Mouse (Mus musculus) MEL (cell line): Measurements from ENCODE around the gene Tgfbr3. TPM values are rescaled to one million over a fixed set of nuclear protein-coding genes. Genes with fewer than 3 reads are reported as not detected.
A peak's percentile ranks its signal among the peaks of the same experiment; 100 is the strongest.

Experiments
- DNase-seq: peaks from one replicate; pipeline ENCODE4 v3.0.0; 2011; ENCODE audit warnings: low read depth, low spot score
- H3K27ac ChIP-seq: 2 replicates; pipeline ENCODE4 v1.5.1; 2012; ENCODE audit warnings: low read depth, mild to moderate bottlenecking, control low read depth, low read length, moderate library complexity; ENCODE audit not compliant: control insufficient read depth
- H3K27me3 ChIP-seq, 2 experiments: fragments of 150-350 bp in 1 of 2; sonication (generic) in 1 of 2; 2 replicates each; pipeline ENCODE4 v1.6.1; 2012; ENCODE audit warnings: low read length in 2 of 2, mild to moderate bottlenecking in 2 of 2, improper control_type of control experiment in 1 of 2, moderate library complexity in 1 of 2; ENCODE audit not compliant: insufficient read depth in 2 of 2, control insufficient read depth in 1 of 2
- H3K36me3 ChIP-seq, 2 experiments: 2 replicates each; pipeline ENCODE4 v1.6.1; 2012 to 2014; ENCODE audit warnings: low read length in 2 of 2, improper control_type of control experiment in 1 of 2, inconsistent platforms in 1 of 2, mild to moderate bottlenecking in 1 of 2; ENCODE audit not compliant: insufficient read depth in 2 of 2, control insufficient read depth in 1 of 2
- H3K4me1 ChIP-seq, 2 experiments: fragments of 150-350 bp in 1 of 2; sonication (generic) in 1 of 2; 2 replicates each; pipeline ENCODE4 v1.6.1; 2012; ENCODE audit warnings: low read length in 2 of 2, improper control_type of control experiment in 1 of 2, mild to moderate bottlenecking in 1 of 2; ENCODE audit not compliant: insufficient read depth in 2 of 2, control insufficient read depth in 1 of 2
- H3K4me3 ChIP-seq, 2 experiments: fragments of 150-350 bp in 1 of 2; sonication (generic) in 1 of 2; 2 replicates each; pipeline ENCODE4 v1.5.1; 2012; ENCODE audit warnings: low read depth in 2 of 2, low read length in 2 of 2, mild to moderate bottlenecking in 2 of 2, moderate library complexity in 2 of 2, control low read depth in 1 of 2, improper control_type of control experiment in 1 of 2; ENCODE audit not compliant: control insufficient read depth in 1 of 2, insufficient read depth in 1 of 2
- H3K79me2 ChIP-seq: 2 replicates; pipeline ENCODE4 v1.6.1; 2012; ENCODE audit warnings: mild to moderate bottlenecking, low read length, moderate library complexity; ENCODE audit not compliant: control insufficient read depth, poor library complexity, insufficient read depth
- H3K9ac ChIP-seq: 2 replicates; pipeline ENCODE4 v1.6.1; 2012; ENCODE audit warnings: low read depth, mild to moderate bottlenecking, control low read depth, low read length, moderate library complexity; ENCODE audit not compliant: control insufficient read depth, poor library complexity, severe bottlenecking
- H3K9me3 ChIP-seq: fragments of 150-350 bp; sonication (generic); replicated peaks from 2 replicates; pipeline ENCODE4 v1.6.1; 2012; ENCODE audit warnings: mild to moderate bottlenecking, low read length, improper control_type of control experiment, moderate library complexity; ENCODE audit not compliant: insufficient read depth
- CHD1 ChIP-seq: IDR thresholded peaks from 2 replicates; pipeline ENCODE4 v1.6.1; 2012; ENCODE audit warnings: low read depth, mild to moderate bottlenecking, inconsistent platforms, low read length, improper control_type of control experiment
- CHD2 ChIP-seq: IDR thresholded peaks from 2 replicates; pipeline ENCODE4 v1.6.1; 2011; ENCODE audit warnings: low read length, improper control_type of control experiment
- ETS1 ChIP-seq: IDR thresholded peaks from 2 replicates; pipeline ENCODE4 v1.6.1; 2012; ENCODE audit warnings: low read depth, mild to moderate bottlenecking, inconsistent platforms, low read length, improper control_type of control experiment, moderate library complexity
- GABPA ChIP-seq: IDR thresholded peaks from 2 replicates; pipeline ENCODE4 v1.6.1; 2012; ENCODE audit warnings: low read depth, mild to moderate bottlenecking, inconsistent platforms, low read length, improper control_type of control experiment, moderate library complexity
- GATA1 ChIP-seq: IDR thresholded peaks from 2 replicates; pipeline ENCODE4 v1.6.1; 2011; ENCODE audit warnings: low read depth, low read length, improper control_type of control experiment
- HCFC1 ChIP-seq: IDR thresholded peaks from 2 replicates; pipeline ENCODE4 v1.6.1; 2012; ENCODE audit warnings: low read depth, mild to moderate bottlenecking, inconsistent platforms, low read length, improper control_type of control experiment, moderate library complexity
- JUND ChIP-seq: IDR thresholded peaks from 2 replicates; pipeline ENCODE4 v1.6.1; 2011; ENCODE audit warnings: low read depth, mild to moderate bottlenecking, improper control_type of control experiment, low read length
- KAT2A ChIP-seq: conservative IDR thresholded peaks from 2 replicates; pipeline ENCODE4 v1.6.1; 2012; ENCODE audit warnings: low read depth, low read length, improper control_type of control experiment, inconsistent platforms
- MAFK ChIP-seq: IDR thresholded peaks from 2 replicates; pipeline ENCODE4 v1.6.1; 2011; ENCODE audit warnings: low read depth, mild to moderate bottlenecking, low read length, improper control_type of control experiment, borderline replicate concordance
- MAX ChIP-seq: IDR thresholded peaks from 2 replicates; pipeline ENCODE4 v1.6.1; 2011; ENCODE audit warnings: low read length, improper control_type of control experiment
- MYC ChIP-seq: IDR thresholded peaks from 2 replicates; pipeline ENCODE4 v1.6.1; 2011; ENCODE audit warnings: low read depth, mild to moderate bottlenecking, low read length, improper control_type of control experiment, moderate library complexity
- NRF1 ChIP-seq: IDR thresholded peaks from 2 replicates; pipeline ENCODE4 v1.6.1; 2014; ENCODE audit warnings: low read depth, mild to moderate bottlenecking, inconsistent platforms, low read length, improper control_type of control experiment, moderate library complexity; ENCODE audit not compliant: poor library complexity, insufficient read depth, severe bottlenecking
- POLR2A ChIP-seq, 2 experiments: IDR thresholded peaks; 2 replicates each; pipeline ENCODE4 v1.6.1; 2011 to 2012; ENCODE audit warnings: low read length in 2 of 2, mild to moderate bottlenecking in 2 of 2, control low read depth in 1 of 2, improper control_type of control experiment in 1 of 2, low read depth in 1 of 2, moderate library complexity in 1 of 2; ENCODE audit not compliant: control insufficient read depth in 1 of 2, insufficient read depth in 1 of 2, poor library complexity in 1 of 2
- POLR2AphosphoS2 ChIP-seq: IDR thresholded peaks from 2 replicates; pipeline ENCODE4 v1.6.1; 2011; ENCODE audit warnings: low read length, improper control_type of control experiment
- SIN3A ChIP-seq: IDR thresholded peaks from 2 replicates; pipeline ENCODE4 v1.6.1; 2012; ENCODE audit warnings: low read length, improper control_type of control experiment, inconsistent platforms
- TAL1 ChIP-seq: IDR thresholded peaks from 2 replicates; pipeline ENCODE4 v1.6.1; 2012; ENCODE audit warnings: mild to moderate bottlenecking, inconsistent platforms, low read length, moderate library complexity, mixed read lengths
- TCF12 ChIP-seq: IDR thresholded peaks from 2 replicates; pipeline ENCODE4 v1.6.1; 2014; ENCODE audit warnings: low read depth, mild to moderate bottlenecking, inconsistent platforms, low read length, improper control_type of control experiment, moderate library complexity
- UBTF ChIP-seq: IDR thresholded peaks from 2 replicates; pipeline ENCODE4 v1.6.1; 2012; ENCODE audit warnings: low read depth, mild to moderate bottlenecking, inconsistent platforms, low read length, improper control_type of control experiment, moderate library complexity, borderline replicate concordance; ENCODE audit not compliant: insufficient read depth
- USF1 ChIP-seq: IDR thresholded peaks from 2 replicates; pipeline ENCODE4 v1.6.1; 2014; ENCODE audit warnings: low read depth, mild to moderate bottlenecking, inconsistent platforms, low read length, improper control_type of control experiment, moderate library complexity
- ZC3H11A ChIP-seq: IDR thresholded peaks from 2 replicates; pipeline ENCODE4 v1.6.1; 2012; ENCODE audit warnings: low read depth, mild to moderate bottlenecking, inconsistent platforms, low read length, improper control_type of control experiment
- ZNF384 ChIP-seq: IDR thresholded peaks from 2 replicates; pipeline ENCODE4 v1.6.1; 2012; ENCODE audit warnings: low read depth, mild to moderate bottlenecking, inconsistent platforms, low read length, improper control_type of control experiment
- polyA plus RNA-seq, 2 experiments: library from polyadenylated mRNA; stranded (reverse) in 1 of 2; unstranded in 1 of 2; fragments of >175 nt in 1 of 2; fragments of >200 nt in 1 of 2; gene quantifications; 2 replicates each; pipeline versions ENCODE4 v1.2.1 to v1.2.4; 2012; ENCODE audit warnings: low replicate concordance in 2 of 2, low read depth in 1 of 2; ENCODE audit not compliant: insufficient read length in 2 of 2, insufficient read depth in 1 of 2, missing spikeins in 1 of 2
- total RNA-seq: library from RNA; depleted of rRNA; stranded (reverse); fragments of 300-350 nt; gene quantifications from 2 replicates; pipeline ENCODE4 v1.2.3, GENCODE M21; 2012

Gene Tgfbr3
- total and polyA plus RNA-seq, 3 experiments = 3.0 to 5.9 TPM; not detected in 1

DNA sequence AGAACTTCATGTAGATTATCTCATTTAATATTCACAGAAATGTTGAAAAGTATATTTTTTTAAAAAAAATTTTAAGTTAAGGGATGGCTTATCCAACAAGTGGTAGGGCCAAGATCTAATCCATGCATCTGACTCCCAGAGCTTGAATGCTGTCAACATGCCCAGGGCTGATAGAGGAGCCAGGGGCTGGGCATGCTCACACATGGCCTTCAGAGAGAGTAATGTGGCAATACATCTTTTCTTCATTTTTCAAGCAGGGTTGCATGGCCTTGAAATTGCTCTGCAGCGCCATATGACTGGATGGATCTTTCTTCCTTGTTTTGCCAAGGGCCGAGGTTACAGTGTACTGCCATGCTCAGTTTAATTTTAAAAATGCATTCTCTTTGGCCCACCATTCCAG is 185.8 kb downstream of the Tgfbr3 start:
- no peak for DNase-seq
- no peak overlapping the region for H3K9ac ChIP-seq
- TF ChIP-seq NRF1 (peak; percentile 27; the same call in 1 of the 2 replicates), ZNF384 (no peak)
- TF ChIP-seq, all 39 proteins: peak for 1
- no peaks in the 10 kb centered on the region for H3K9me3 ChIP-seq
- no peak overlapping the region for H3K27ac ChIP-seq
- H3K79me2 ChIP-seq = no peaks in the 10 kb centered on the region
- H3K36me3 ChIP-seq = no peaks in the 10 kb centered on the region
- no peaks in the 10 kb centered on the region for H3K27me3 ChIP-seq
- no peak overlapping the region for H3K4me3 ChIP-seq
- no peaks in the 10 kb centered on the region; a peak in 1 of 4 replicates for H3K4me1 ChIP-seq

- Histone ChIP-seq H3K36me3 (no peaks in the 10 kb centered on the region), H3K9me3 (no peaks in the 10 kb centered on the region), H3K4me3 (no peak overlapping the region)
- no peak for TF ChIP-seq GATA1
- TF ChIP-seq ETS1 = no peak
- TF ChIP-seq MYC = no peak
- TF ChIP-seq SIN3A = no peak
- TF ChIP-seq HCFC1 = no peak
- no peak for TF ChIP-seq MAX
- no peak for TF ChIP-seq CHD2
- TF ChIP-seq CHD1 = no peak
- TF ChIP-seq ZC3H11A = no peak
- no peak for TF ChIP-seq MAFK
- TF ChIP-seq KAT2A = no peak
- no peak for TF ChIP-seq USF1
- TF ChIP-seq GABPA = no peak
- TF ChIP-seq TAL1 = no peak
- no peak for TF ChIP-seq TCF12
- no peak for TF ChIP-seq POLR2A (IDR thresholded peaks at IDR 0.05; ENCODE audit: control insufficient read depth in 1 of 2, insufficient read depth in 1 of 2, low read depth in 1 of 2, low read length in 2 of 2, poor library complexity in 1 of 2)
- TF ChIP-seq UBTF = no peak
- TF ChIP-seq POLR2AphosphoS2 = no peak
- no peak for TF ChIP-seq JUND
- TF ChIP-seq, all 39 proteins: peak for 0
- H3K9ac ChIP-seq = no peak overlapping the region
- no peak overlapping the region for H3K27ac ChIP-seq
- no peaks in the 10 kb centered on the region for H3K27me3 ChIP-seq
- DNase-seq = no peak
- H3K79me2 ChIP-seq = no peaks in the 10 kb centered on the region
- no peaks in the 10 kb centered on the region; a peak in 2 of 4 replicates for H3K4me1 ChIP-seq
These were observed 186.5 kb downstream of the Tgfbr3 start for GRCm38 (mm10) chr5:107102916-107103315.
